Mouse (Mus musculus) cortical plate, adult 2 months (tissue): ENCODE measurements around the gene Lin9.

Experiments
- CTCF ChIP-seq: fragments of 200-500 bp; IDR thresholded peaks from 2 replicates; pipeline ENCODE4 v1.5.1; 2011; ENCODE audit warnings: mild to moderate bottlenecking, control low read depth, low read length; ENCODE audit not compliant: insufficient read depth; ENCODE audit errors: extremely low read depth
- POLR2A ChIP-seq: fragments of 200-500 bp; IDR thresholded peaks from 2 replicates; pipeline ENCODE4 v1.6.1; 2011; ENCODE audit warnings: mild to moderate bottlenecking, low read length, control low read depth; ENCODE audit not compliant: insufficient read depth; ENCODE audit errors: extremely low read depth

DNA sequence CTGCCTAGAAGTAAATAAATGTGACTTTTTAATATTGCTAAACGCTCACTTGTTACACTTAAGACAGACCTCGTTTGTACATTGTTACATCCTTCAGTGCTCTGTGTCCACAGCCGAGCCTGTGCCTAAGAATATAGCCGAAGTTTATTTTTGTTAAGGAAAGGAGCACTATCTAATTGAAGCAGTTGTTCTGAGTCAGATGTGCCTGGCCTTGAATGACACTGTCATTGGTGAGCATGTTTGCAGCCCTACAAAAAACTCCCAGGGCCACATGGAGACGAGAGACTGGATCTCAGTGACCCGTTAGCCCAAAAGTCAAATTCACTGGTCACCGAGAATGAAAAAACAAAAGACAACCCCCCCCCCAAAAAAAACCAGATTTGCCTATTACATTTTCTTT lies 50.3 kb downstream of the Lin9 start:
- TF ChIP-seq CTCF (no peak), POLR2A (no peak)
